Mouse (Mus musculus) 3T3-L1 (cell line): ENCODE measurements around the gene Cul4a.

Experiments used
- DNase-seq: peaks from one replicate; pipeline ENCODE4 v3.0.0-alpha.2; 2015; ENCODE audit warnings: low read depth, low spot score

Gene Cul4a

DNA sequence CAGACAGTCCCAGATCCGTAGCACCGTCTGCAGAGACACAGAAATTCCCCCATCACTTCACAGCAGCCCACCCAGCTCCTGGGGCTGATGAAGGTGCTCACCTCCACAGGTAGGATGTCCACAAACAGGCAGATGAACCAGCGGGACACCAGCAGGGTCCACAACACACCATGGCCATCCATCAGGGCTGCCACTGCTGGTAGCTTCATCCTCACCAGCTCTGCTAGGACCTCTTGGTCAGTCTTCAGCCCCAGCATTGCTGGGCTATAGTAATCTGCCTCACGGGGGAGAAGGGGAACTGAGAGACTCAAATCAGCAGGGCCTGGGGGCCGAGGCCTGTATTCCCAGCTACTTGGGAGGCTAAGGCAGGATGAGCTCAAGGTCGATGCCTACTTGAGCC is 74.1 kb downstream of the Cul4a start:
- DNase-seq: no peak

DNA sequence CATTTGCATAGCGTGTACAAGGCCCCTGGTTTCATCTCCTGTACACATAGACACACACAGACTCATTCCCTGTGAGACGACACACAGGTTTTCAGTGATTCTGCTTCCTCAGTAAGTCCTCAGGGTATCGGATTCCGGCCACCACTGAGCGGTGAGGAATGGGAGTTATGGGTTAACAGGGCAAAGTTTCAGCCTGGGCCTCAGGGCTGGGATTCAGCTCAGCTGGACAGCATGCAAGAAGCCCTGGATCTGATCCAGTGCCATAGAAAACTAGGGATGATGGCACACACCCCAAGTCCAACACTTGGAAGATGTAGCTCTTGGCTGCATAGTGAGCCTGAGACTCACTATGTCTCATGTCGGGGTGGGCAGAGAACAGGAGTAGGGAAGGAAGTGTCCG is 74.5 kb downstream of the Cul4a start:
- no peak for DNase-seq

DNA sequence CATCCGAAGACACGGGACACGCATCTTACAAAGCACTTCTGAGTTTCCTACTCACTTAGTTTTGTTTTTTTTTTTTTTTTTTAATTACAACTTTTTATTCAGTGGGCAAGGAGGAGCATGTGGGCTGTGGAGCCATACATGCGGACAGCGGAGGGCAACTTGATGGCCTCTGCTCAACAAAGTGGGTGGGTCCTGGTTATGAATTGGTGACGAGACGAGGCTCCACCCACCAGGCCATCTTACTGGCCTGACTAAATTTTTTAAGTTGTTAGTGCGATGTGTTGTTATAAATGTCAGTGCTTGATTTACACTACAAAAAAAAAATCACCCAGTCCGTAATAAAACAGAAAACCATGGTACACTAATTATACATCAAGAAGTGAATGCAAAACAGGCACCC is 75.0 kb downstream of the Cul4a start:
- DNase-seq: no peak

DNA sequence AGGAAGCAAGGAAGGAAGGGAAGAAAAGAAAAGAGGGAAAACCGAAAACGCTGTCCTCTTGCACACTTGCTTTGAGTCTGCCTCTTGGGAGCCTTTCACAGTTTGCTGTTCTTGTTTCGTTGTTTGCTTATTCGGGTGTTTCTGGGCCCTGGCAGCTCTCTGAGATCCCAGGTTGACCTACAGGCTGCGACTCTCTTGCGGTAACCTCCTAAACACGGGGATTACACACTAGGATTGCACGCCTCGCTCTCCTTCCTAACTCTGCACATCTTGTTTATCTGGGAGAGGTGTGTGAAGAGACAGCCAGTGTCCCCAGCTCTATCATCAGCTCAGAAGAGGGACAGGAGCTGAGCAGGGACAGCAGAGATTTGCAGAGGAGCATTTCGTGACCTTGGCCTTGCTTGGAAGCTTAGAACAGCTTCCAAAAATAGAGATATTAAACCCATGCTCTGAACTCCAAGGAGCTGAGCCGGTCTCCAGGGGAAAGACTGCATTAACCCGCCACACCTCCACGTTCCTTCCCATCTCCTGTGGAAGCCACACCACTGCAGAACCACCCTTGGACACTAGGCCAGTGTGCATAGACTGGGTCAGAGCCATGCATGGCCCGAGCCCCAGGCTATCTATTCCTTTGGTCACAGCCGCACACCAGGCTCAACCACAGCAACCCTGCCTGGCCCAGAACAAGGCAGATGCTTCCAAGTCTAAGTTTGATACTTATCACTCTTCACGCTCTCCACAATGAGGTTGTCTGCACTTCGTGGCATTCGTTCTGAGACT is 75.7 kb downstream of the Cul4a start:
- no peak for DNase-seq

DNA sequence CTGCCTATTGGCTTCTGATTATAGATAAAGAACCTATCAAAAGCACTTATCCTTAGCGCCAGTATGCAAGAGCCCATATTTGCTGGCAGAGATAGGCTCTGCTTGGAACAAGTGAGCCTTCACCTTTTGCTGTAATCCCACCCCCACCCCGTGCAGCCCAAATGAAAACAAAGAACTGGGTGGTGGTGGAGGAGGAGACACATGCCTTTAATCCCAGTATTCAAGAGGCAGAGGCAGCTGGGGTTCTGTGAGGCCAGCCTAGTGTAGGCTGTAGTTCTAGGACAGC is 76.2 kb downstream of the Cul4a start:
- no peak for DNase-seq

DNA sequence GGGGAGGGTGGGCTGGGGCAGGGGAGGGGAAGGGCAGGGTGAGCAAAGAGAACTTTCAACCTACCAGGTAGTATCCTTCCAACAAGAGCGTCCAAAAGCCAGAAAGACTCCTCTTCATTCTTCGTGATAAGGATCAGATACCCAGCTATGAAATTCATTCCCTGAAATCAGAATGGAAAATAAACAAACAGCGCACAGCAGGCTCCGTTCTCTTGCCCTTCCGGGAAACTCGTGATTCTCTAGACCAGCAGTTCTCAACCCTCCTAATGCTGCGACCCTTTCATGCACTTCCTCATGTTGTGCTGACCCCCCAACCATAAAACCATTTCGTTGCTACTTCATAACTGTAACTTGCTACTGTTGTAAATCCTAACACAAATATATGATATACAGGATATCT is 81.4 kb downstream of the Cul4a start:
- DNase-seq: no peak

DNA sequence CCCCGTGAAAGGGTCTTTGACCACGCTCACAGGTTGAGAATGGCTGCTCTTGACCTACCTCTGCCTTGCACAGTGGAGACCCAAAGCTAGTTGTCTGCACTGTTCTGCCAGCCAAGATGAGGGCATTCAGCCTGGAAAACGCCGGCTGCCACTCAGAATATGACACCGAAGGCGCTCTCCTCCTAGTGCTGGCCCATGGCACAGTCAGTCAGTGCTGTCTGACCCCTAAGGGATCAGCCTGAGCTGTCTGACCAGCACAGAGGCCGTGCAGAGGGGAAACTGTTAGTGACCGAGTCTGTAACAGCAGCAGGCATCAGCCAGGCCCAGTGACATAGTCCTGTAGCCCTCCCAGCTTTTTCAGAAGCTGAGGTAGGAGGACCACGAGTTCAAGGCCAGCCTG is 81.8 kb downstream of the Cul4a start:
- no peak for DNase-seq

DNA sequence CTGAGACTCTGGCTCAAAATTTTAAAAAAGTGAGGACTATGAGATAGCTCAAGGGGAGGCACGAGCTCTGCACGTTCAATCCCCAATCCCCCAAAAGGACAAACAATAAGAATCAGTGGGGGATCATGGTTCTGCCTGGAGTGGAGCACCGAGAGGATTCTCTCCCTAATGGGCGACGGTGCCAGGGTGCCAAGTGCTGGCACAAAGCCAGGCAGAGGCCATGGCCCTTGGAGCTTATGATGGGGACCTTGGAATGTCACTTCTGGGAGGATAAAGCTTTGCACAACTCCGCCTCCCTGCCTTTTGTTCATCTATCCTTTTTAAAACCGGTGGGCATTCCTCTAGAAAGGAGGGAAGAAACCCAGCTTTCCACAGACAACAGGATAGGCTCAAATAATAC is 82.2 kb downstream of the Cul4a start:
- DNase-seq: no peak

DNA sequence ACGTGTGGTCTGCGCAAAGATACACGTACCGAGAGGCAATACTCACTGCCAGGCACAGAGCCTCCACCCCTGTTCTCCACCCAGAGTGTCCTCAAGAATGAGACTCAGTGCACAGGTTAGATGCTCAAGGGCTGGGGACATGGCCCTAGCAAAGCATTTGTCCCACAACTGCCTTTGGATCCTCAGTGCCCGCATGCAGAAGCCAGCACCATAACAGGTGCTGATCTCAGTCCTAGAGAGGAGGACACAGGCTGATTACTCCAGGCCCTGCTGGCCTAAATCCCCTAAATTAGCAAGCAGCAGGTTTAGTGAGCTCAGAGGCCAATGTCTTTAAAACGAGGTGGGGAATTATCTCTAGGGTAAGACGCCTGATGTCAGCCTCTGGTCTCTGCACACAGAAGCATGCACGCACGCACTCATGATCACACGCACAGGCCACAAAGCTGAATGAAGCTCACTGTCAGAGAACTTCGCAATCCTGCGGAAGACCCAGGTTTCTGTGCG is 82.7 kb downstream of the Cul4a start:
- DNase-seq: no peak

DNA sequence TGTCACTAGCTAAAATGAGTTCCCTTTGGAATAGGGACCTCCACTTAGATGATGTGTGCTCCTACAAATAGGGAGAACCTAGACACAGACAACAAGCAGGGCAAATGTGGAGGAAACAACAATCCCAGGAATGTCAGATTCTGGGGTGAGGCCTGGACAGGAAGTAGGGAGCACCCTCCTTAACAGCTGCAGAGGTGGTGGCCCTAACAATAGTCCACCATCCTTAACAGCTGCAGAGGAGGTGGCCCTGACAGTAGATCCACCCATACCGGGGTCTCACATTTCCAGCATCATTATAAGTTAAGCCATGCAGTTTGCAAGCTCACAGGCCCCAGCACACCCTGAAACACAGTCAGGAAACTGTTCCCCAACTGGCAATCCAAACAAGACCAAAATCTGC is 83.4 kb downstream of the Cul4a start:
- no peak for DNase-seq

DNA sequence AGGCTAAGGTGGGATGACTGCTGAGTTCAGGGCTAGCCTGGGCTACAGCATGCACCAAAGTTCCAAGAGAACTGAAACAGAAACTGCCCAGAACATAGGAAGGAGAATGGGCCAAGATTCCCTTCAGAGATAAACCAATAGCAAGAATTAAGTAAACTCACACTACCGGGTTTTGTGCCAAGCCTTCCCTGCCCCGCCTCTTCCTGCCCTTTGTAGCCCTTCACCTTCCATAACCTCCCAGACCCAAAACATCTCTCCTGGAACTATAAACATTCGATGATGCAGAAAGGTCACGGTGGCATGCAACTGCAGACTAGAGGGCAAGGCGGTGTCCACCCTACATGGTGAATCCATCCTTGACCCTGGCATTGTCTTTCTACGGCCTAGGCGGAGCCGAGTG is 84.8 kb downstream of the Cul4a start:
- no peak for DNase-seq

DNA sequence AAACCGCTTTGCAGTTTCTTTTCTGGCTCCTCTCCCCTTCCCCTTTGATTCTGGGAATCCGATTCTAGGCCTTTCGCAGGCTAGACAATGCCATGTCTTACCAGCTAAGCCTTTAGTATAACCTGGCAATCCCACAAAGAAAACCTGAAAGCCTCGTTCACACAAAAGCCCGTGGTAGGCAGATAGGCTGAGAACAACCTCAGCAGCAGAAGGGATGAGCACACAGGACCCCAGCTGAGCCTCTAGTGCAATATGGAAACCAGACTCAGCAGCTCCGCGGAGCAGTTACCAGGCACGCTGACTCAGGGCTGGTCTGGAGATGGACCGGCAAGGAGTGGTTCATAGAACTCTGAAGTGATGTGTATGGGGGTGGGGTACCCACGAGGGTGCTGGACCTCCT is 89.4 kb downstream of the Cul4a start:
- no peak for DNase-seq

DNA sequence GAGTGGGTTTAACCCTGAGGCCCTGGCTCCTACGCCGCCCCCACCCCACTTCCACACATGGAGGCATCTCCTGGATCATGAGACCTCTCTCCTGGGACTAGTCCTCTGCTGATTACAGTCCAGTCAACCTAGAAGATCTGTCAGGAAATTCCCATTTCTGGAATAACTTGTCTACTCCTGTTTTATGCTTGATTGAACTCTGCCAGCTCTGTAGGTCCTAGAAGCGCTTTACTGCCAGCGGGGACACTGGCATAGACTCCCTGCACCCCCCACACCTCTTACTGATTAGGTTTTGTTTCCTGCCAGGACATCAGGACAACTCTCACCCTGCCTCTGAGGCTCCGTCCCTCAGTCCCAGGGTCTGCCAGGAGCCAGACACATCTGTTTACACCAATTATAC is 92.1 kb downstream of the Cul4a start:
- DNase-seq: no peak
